Mouse (Mus musculus): ENCODE data around the gene Hmg20b. TPM values are rescaled to one million over a fixed set of nuclear protein-coding genes. Genes with fewer than 3 reads are reported as not detected.
A peak's percentile ranks its signal among the peaks of the same experiment; 100 is the strongest.

The Hmg20b gene
- polyA plus RNA-seq, 1 experiment from 2014 or later = 130 TPM

GRCm38 (mm10) chr10:81332277-81332676, 18.0 kb downstream of the Hmg20b start:
- Histone ChIP-seq H3K4me2 (replicated peaks) (peak overlapping the region; percentile 25; the same call in 1 of the 2 replicates), H3K9me3 (no peaks in the 10 kb centered on the region), H3K4me3 (0 out of 2 replicates have a peak overlapping the region, but pooled peaks have one; percentile 5), H3K36me3 (0 out of 2 replicates have a peak, but pooled peaks cover 4% of the 10 kb centered on the region), H3K27ac (no peak overlapping the region), H3K9ac (no peak overlapping the region), H3K4me1 (peaks cover 34% of the 10 kb centered on the region), H3K27me3 (peaks cover 38% of the 10 kb centered on the region)
- no peak for ATAC-seq (ENCODE audit: insufficient number of reproducible peaks, insufficient read depth, low FRiP score, low TSS enrichment)
- 10% methylated on average over 29 of the region's 29 CpGs for WGBS

- Histone ChIP-seq H3K4me2 (replicated peaks) (no peak overlapping the region), H3K9ac (no peak overlapping the region), H3K27ac (peak overlapping the region; percentile 78), H3K9me3 (no peaks in the 10 kb centered on the region), H3K27me3 (peaks cover 29% of the 10 kb centered on the region), H3K4me1 (peaks cover 21% of the 10 kb centered on the region), H3K36me3 (peaks cover 26% of the 10 kb centered on the region), H3K4me3 (no peak overlapping the region)
- 69% methylated on average over 4 of the region's 4 CpGs for WGBS
- no peak for ATAC-seq (ENCODE audit: insufficient number of reproducible peaks, insufficient read depth, low FRiP score, low TSS enrichment)
Measured at GRCm38 (mm10) chr10:81330007-81330406, 20.3 kb downstream of the Hmg20b start.

GRCm38 (mm10) chr10:81329194-81329975, 20.9 kb downstream of the Hmg20b start:
- H3K9ac ChIP-seq = no peak overlapping the region; the same call in 1 of the 2 replicates
- WGBS = 65% methylated on average over 10 of the region's 10 CpGs

GRCm38 (mm10) chr10:81328386-81328785, 21.9 kb downstream of the Hmg20b start, which contains the start of gene Tbxa2r:
Gene Tbxa2r, plus strand, starts transcription at chr10:81328731.
- Histone ChIP-seq H3K9ac (peak within 1 kb of the TSS; percentile 27; the same call in 1 of the 2 replicates), H3K4me3 (no peak within 1 kb of the TSS), H3K4me1 (peaks cover 19% of the 10 kb centered on the region), H3K9me3 (no peaks in the 10 kb centered on the region), H3K27me3 (peaks cover 20% of the 10 kb centered on the region), H3K4me2 (replicated peaks) (no peak within 1 kb of the TSS), H3K27ac (peak within 1 kb of the TSS; percentile 78), H3K36me3 (peaks cover 43% of the 10 kb centered on the region)
- no peak for ATAC-seq (ENCODE audit: insufficient number of reproducible peaks, insufficient read depth, low FRiP score, low TSS enrichment)
- WGBS = 14% methylated on average over 10 of the region's 10 CpGs

More at GRCm38 (mm10) chr10:81329194-81329975, 20.9 kb downstream of the Hmg20b start:
- Histone ChIP-seq H3K4me3 (no peak overlapping the region), H3K4me2 (replicated peaks) (no peak overlapping the region), H3K36me3 (peaks cover 33% of the 10 kb centered on the region), H3K27me3 (peaks cover 25% of the 10 kb centered on the region), H3K9me3 (no peaks in the 10 kb centered on the region), H3K4me1 (peaks cover 19% of the 10 kb centered on the region), H3K27ac (peak overlapping the region; percentile 78)
- ATAC-seq (ENCODE audit: insufficient number of reproducible peaks, insufficient read depth, low FRiP score, low TSS enrichment) = no peak

- WGBS = 29% methylated on average over 2 of the region's 2 CpGs
- Histone ChIP-seq H3K27me3 (peaks cover 16% of the 10 kb centered on the region), H3K9me3 (no peaks in the 10 kb centered on the region), H3K9ac (no peak overlapping the region), H3K4me2 (replicated peaks) (no peak overlapping the region), H3K27ac (peak overlapping the region; percentile 36; the same call in 1 of the 2 replicates), H3K36me3 (peaks cover 47% of the 10 kb centered on the region), H3K4me1 (peaks cover 19% of the 10 kb centered on the region), H3K4me3 (no peak overlapping the region)
- no peak for ATAC-seq (ENCODE audit: insufficient number of reproducible peaks, insufficient read depth, low FRiP score, low TSS enrichment)
Measured at GRCm38 (mm10) chr10:81327959-81328358, 22.3 kb downstream of the Hmg20b start.

GRCm38 (mm10) chr10:81326858-81327257, 23.4 kb downstream of the Hmg20b start:
- WGBS = 75% methylated on average over 6 of the region's 6 CpGs
- Histone ChIP-seq H3K27me3 (peaks cover 5% of the 10 kb centered on the region; the same call in 1 of the 2 replicates), H3K9ac (peak overlapping the region; percentile 12; the same call in 1 of the 2 replicates), H3K4me1 (peaks cover 22% of the 10 kb centered on the region), H3K4me3 (no peak overlapping the region), H3K36me3 (peaks cover 55% of the 10 kb centered on the region), H3K27ac (no peak overlapping the region), H3K4me2 (replicated peaks) (no peak overlapping the region), H3K9me3 (no peaks in the 10 kb centered on the region)
- ATAC-seq (ENCODE audit: insufficient number of reproducible peaks, insufficient read depth, low FRiP score, low TSS enrichment) = no peak

GRCm38 (mm10) chr10:81325781-81326180, 24.5 kb downstream of the Hmg20b start:
- Histone ChIP-seq H3K27ac (peak overlapping the region; percentile 30; the same call in 1 of the 2 replicates), H3K4me3 (no peak overlapping the region), H3K9ac (no peak overlapping the region), H3K4me2 (replicated peaks) (no peak overlapping the region), H3K4me1 (peaks cover 25% of the 10 kb centered on the region), H3K36me3 (peaks cover 55% of the 10 kb centered on the region), H3K9me3 (no peaks in the 10 kb centered on the region), H3K27me3 (no peaks in the 10 kb centered on the region)
- 94% methylated on average over 18 of the region's 18 CpGs for WGBS
- ATAC-seq (ENCODE audit: insufficient number of reproducible peaks, insufficient read depth, low FRiP score, low TSS enrichment) = no peak

- no peak for ATAC-seq (ENCODE audit: insufficient number of reproducible peaks, insufficient read depth, low FRiP score, low TSS enrichment)
- Histone ChIP-seq H3K27ac (no peak overlapping the region), H3K36me3 (peaks cover 55% of the 10 kb centered on the region), H3K4me3 (no peak overlapping the region), H3K9me3 (no peaks in the 10 kb centered on the region), H3K27me3 (no peaks in the 10 kb centered on the region), H3K4me2 (replicated peaks) (no peak overlapping the region), H3K9ac (no peak overlapping the region), H3K4me1 (peaks cover 25% of the 10 kb centered on the region)
- WGBS = 93% methylated on average over 21 of the region's 21 CpGs
Measured at GRCm38 (mm10) chr10:81325176-81325575, 25.1 kb downstream of the Hmg20b start.

- no peak overlapping the region for H3K9ac ChIP-seq
- H3K4me3 ChIP-seq = no peak overlapping the region
- H3K27ac ChIP-seq = no peak overlapping the region
- H3K27me3 ChIP-seq = no peaks in the 10 kb centered on the region
- WGBS = 96% methylated on average over 18 of the region's 18 CpGs
- no peaks in the 10 kb centered on the region for H3K9me3 ChIP-seq
- ATAC-seq (ENCODE audit: insufficient number of reproducible peaks, insufficient read depth, low FRiP score, low TSS enrichment) = no peak
- H3K4me2 ChIP-seq (replicated peaks) = no peak overlapping the region
- H3K36me3 ChIP-seq = peaks cover 55% of the 10 kb centered on the region
- peaks cover 26% of the 10 kb centered on the region for H3K4me1 ChIP-seq
Measured at GRCm38 (mm10) chr10:81323791-81324530, 26.3 kb downstream of the Hmg20b start.

GRCm38 (mm10) chr10:81323141-81323775, 27.0 kb downstream of the Hmg20b start:
- Histone ChIP-seq H3K4me3 (no peak overlapping the region), H3K9me3 (no peaks in the 10 kb centered on the region), H3K36me3 (peaks cover 62% of the 10 kb centered on the region), H3K27ac (no peak overlapping the region), H3K4me1 (peaks cover 27% of the 10 kb centered on the region), H3K9ac (no peak overlapping the region), H3K27me3 (no peaks in the 10 kb centered on the region), H3K4me2 (replicated peaks) (no peak overlapping the region)
- no peak for ATAC-seq (ENCODE audit: insufficient number of reproducible peaks, insufficient read depth, low FRiP score, low TSS enrichment)
- 92% methylated on average over 23 of the region's 23 CpGs for WGBS

GRCm38 (mm10) chr10:81322444-81322843, 27.8 kb downstream of the Hmg20b start:
- H3K27me3 ChIP-seq = no peaks in the 10 kb centered on the region
- 96% methylated on average over 27 of the region's 27 CpGs for WGBS
- peaks cover 24% of the 10 kb centered on the region for H3K4me1 ChIP-seq
- no peak overlapping the region for H3K27ac ChIP-seq
- ATAC-seq (ENCODE audit: insufficient number of reproducible peaks, insufficient read depth, low FRiP score, low TSS enrichment) = no peak
- no peaks in the 10 kb centered on the region for H3K9me3 ChIP-seq
- H3K4me2 ChIP-seq (replicated peaks) = peak overlapping the region; percentile 82
- H3K4me3 ChIP-seq = 0 out of 2 replicates have a peak overlapping the region, but pooled peaks have one; percentile 84
- H3K9ac ChIP-seq = no peak overlapping the region
- H3K36me3 ChIP-seq = peaks cover 67% of the 10 kb centered on the region
